Mouse (Mus musculus) hindbrain, embryonic 15.5 days (tissue): ENCODE results near the gene Vmn1r213. TPM values are rescaled to one million over a fixed set of nuclear protein-coding genes. Genes with fewer than 3 reads are reported as not detected.

Experiments
- ATAC-seq: fragments of 200-750 bp; cut with Nextera tagmentation; 2 replicates; pipeline ENCODE4 v1.8.0; 2017; ENCODE audit warnings: low read depth, moderate number of reproducible peaks, moderate TSS enrichment; ENCODE audit not compliant: low FRiP score
- H3K27ac ChIP-seq: fragments of 300-500 bp; sonication (generic); replicated peaks from 2 replicates; pipeline ENCODE4 v1.5.1; 2015; ENCODE audit warnings: mild to moderate bottlenecking, inconsistent platforms
- H3K27me3 ChIP-seq: fragments of 300-500 bp; sonication (generic); 2 replicates; pipeline ENCODE4 v1.6.1; 2015; ENCODE audit warnings: control low read depth, inconsistent platforms
- H3K36me3 ChIP-seq: fragments of 300-500 bp; sonication (generic); 2 replicates; pipeline ENCODE4 v1.6.1; 2015; ENCODE audit warnings: control low read depth, inconsistent platforms
- H3K4me1 ChIP-seq: fragments of 300-500 bp; sonication (generic); replicated peaks from 2 replicates; pipeline ENCODE4 v1.6.1; 2015; ENCODE audit warnings: control low read depth, inconsistent platforms
- H3K4me2 ChIP-seq: fragments of 300-500 bp; sonication (generic); 2 replicates; pipeline ENCODE4 v1.6.1; 2015; ENCODE audit warnings: moderate library complexity, mild to moderate bottlenecking, inconsistent platforms
- H3K4me3 ChIP-seq: fragments of 300-500 bp; sonication (generic); 2 replicates; pipeline ENCODE4 v1.5.1; 2015; ENCODE audit warnings: mild to moderate bottlenecking, inconsistent platforms
- H3K9ac ChIP-seq: fragments of 300-500 bp; sonication (generic); 2 replicates; pipeline ENCODE4 v1.6.1; 2015; ENCODE audit warnings: inconsistent platforms
- H3K9me3 ChIP-seq: fragments of 300-500 bp; sonication (generic); 2 replicates; pipeline ENCODE4 v1.6.1; 2016; ENCODE audit warnings: control low read depth, inconsistent platforms
- WGBS: fragments of 180-500 bp; shearing (Covaris S2); methylation state at CpG from one replicate; pipeline ENCODE4 v1.1.7; 2015; 5-methylcytosine and 5-hydroxymethylcytosine counted together
- polyA plus RNA-seq: library from polyadenylated mRNA; unstranded; fragments of >200 nt; fragmentation: Nextera tagmentation; extraction: Ambion mirVana; gene quantifications from 2 replicates; pipeline ENCODE4 v1.2.1, GENCODE M21; 2015

Vmn1r213 gene
- not detected in 2 replicates for polyA plus RNA-seq

DNA sequence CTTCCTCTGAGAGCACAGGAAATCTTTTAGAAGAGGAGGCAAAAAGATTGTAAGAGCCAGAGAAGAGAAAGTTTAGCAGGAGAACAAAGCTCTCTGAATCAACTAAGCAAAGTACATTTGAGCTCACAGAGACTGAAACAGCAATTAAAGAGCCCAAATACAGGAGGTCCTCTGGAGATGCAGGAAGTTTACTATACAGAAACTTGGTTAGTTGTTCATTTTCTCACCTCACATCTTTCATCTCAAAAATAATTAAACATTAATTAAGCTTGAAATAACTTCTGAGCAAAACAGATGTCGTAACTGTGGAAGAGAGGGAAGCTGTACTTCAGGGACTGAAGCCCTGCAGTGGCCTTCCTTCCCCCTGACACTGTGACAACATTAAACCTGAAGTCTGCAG, at the start of gene Vmn1r213:
TSS of gene Vmn1r213 (plus strand) at position 301 of the 400 bp plus-strand sequence.
- H3K36me3 ChIP-seq = no peaks in the 10 kb centered on the region
- H3K9ac ChIP-seq = no peak within 1 kb of the TSS
- H3K4me3 ChIP-seq = no peak within 1 kb of the TSS
- H3K9me3 ChIP-seq = no peaks in the 10 kb centered on the region
- H3K4me2 ChIP-seq = no peak within 1 kb of the TSS
- no peak for ATAC-seq
- WGBS = 86% methylated on average over 1 of the region's 1 CpGs
- H3K4me1 ChIP-seq = no peaks in the 10 kb centered on the region
- no peak within 1 kb of the TSS for H3K27ac ChIP-seq
- no peaks in the 10 kb centered on the region for H3K27me3 ChIP-seq

- H3K36me3 ChIP-seq = no peaks in the 10 kb centered on the region
- H3K27ac ChIP-seq = no peak overlapping the region
- WGBS = 90% methylated on average over 11 of the region's 11 CpGs
- H3K4me2 ChIP-seq = no peak overlapping the region
- no peaks in the 10 kb centered on the region for H3K27me3 ChIP-seq
- H3K9ac ChIP-seq = no peak overlapping the region
- no peak overlapping the region for H3K4me3 ChIP-seq
- ATAC-seq = no peak
- H3K4me1 ChIP-seq = no peaks in the 10 kb centered on the region
- no peaks in the 10 kb centered on the region for H3K9me3 ChIP-seq
Observed at GRCm38 (mm10) chr13:22990214-22990891, 17.1 kb upstream of the Vmn1r213 start.

DNA sequence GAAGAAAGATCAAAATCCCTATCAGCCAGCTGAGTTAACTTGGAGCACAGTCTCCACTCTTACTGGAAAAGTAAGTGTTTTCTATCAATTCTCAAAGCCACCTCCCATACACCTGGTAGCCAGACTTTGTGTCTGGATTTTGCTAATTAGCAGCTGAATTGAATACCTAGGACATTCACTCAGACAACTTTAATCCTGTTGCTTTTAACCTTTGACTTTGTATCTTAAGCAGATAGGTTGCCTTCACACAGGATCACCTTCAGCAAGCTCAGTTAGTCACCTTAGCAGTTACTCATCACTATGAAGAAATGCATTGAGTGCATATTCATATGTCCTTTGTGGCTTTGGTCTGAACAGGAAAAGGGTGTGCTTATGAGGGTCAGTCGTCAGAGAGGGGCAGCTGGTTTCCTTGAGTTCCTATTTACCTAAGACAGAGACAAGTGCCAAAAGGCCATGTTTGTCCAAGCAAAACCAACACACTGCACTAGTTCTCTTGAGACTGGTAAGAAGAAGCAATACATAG, 15.2 kb upstream of the Vmn1r213 start:
- H3K9me3 ChIP-seq = no peaks in the 10 kb centered on the region
- no peak overlapping the region for H3K27ac ChIP-seq
- no peak overlapping the region for H3K9ac ChIP-seq
- H3K4me3 ChIP-seq = no peak overlapping the region
- no peak for ATAC-seq
- no peaks in the 10 kb centered on the region for H3K36me3 ChIP-seq
- WGBS = 42% methylated on average over 1 of the region's 1 CpGs
- H3K4me1 ChIP-seq = no peaks in the 10 kb centered on the region
- no peaks in the 10 kb centered on the region for H3K27me3 ChIP-seq
- no peak overlapping the region for H3K4me2 ChIP-seq

- ATAC-seq = no peak
- 50% methylated on average over 2 of the region's 2 CpGs for WGBS
- Histone ChIP-seq H3K27ac (no peak overlapping the region), H3K4me3 (no peak overlapping the region), H3K4me2 (no peak overlapping the region), H3K9me3 (no peaks in the 10 kb centered on the region), H3K27me3 (no peaks in the 10 kb centered on the region), H3K4me1 (no peaks in the 10 kb centered on the region), H3K9ac (no peak overlapping the region), H3K36me3 (no peaks in the 10 kb centered on the region)
Observed at GRCm38 (mm10) chr13:22992721-22993120, 14.7 kb upstream of the Vmn1r213 start.

DNA sequence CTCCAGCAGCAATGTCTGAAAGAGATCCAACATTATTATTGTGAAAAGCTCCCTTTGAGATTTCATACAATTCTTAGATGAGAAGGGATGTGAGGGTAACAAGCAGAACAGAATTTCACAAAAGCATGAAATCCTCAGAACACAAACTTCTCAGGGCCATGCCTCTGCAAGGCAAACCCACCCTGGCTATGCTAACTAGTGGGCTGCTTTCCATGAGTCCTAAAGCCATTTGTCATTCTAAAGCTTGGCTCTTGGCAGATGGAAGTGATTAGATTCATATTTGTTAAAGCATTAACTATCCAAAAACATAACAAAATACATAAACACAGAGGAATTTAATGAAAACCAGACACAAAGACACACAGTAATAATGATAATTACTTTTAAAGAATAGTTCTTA, 10.7 kb downstream of the Vmn1r213 start:
- H3K9me3 ChIP-seq = no peaks in the 10 kb centered on the region
- no peak overlapping the region for H3K27ac ChIP-seq
- H3K4me2 ChIP-seq = no peak overlapping the region
- ATAC-seq = no peak
- no peak overlapping the region for H3K9ac ChIP-seq
- H3K4me3 ChIP-seq = no peak overlapping the region
- H3K4me1 ChIP-seq = no peaks in the 10 kb centered on the region
- no peaks in the 10 kb centered on the region for H3K27me3 ChIP-seq
- no peaks in the 10 kb centered on the region for H3K36me3 ChIP-seq

DNA sequence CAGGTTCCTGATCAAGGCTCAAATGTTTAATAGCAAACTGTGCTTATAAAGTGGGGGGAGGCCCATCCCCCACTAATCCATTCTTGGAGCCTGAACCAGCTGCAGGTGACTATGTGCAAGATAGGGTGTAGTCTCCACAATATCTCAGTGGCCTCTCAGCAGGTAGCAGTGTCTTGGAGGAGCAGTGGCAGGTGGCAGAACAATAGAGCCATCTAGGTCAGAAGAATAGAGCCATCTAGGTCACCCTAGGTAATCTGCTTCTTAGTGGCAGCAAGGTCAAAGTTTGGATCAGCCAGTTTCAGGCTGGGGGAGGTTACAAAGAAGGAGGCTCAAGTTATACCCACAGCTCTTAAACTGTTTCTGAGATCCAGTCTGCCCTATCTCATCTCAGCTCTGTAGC, 17.4 kb downstream of the Vmn1r213 start:
- no peak for ATAC-seq
- Histone ChIP-seq H3K27me3 (no peaks in the 10 kb centered on the region), H3K27ac (no peak overlapping the region), H3K36me3 (no peaks in the 10 kb centered on the region), H3K9ac (no peak overlapping the region), H3K4me2 (no peak overlapping the region), H3K4me3 (no peak overlapping the region), H3K4me1 (no peaks in the 10 kb centered on the region), H3K9me3 (no peaks in the 10 kb centered on the region)

DNA sequence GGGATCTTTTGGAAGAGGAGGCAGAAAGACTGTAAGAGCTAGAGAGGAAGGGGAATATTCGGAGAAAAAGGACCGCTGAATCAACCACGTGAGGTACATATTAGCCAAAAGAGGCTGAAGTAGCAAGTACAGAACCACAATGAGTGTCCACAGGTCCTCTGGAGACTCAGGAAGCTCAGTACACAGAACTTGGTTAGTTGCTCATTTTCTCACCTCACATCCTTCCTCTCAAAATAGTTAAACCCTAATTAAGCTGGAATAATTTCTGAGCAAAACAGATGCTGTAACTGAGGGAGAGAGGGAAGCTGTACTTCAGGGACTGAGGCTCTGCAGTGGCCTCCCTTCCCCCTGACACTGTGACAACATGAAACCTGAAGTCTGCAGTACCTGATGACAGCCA, 22.7 kb downstream of the Vmn1r213 start, which contains the start of gene Vmn1r214:
TSS of gene Vmn1r214 (plus strand) at position 301 of the 400 bp plus-strand sequence.
- ATAC-seq = no peak

GRCm38 (mm10) chr13:23057778-23058177, 50.3 kb downstream of the Vmn1r213 start:
- ATAC-seq = no peak
- H3K27me3 ChIP-seq = no peaks in the 10 kb centered on the region
- H3K4me2 ChIP-seq = no peak overlapping the region
- H3K4me3 ChIP-seq = no peak overlapping the region
- no peaks in the 10 kb centered on the region for H3K4me1 ChIP-seq
- H3K36me3 ChIP-seq = no peaks in the 10 kb centered on the region
- no peak overlapping the region for H3K9ac ChIP-seq
- WGBS = 69% methylated on average over 1 of the region's 1 CpGs
- no peak overlapping the region for H3K27ac ChIP-seq
- H3K9me3 ChIP-seq = no peaks in the 10 kb centered on the region

More for the DNA sequence above, 22.7 kb downstream of the Vmn1r213 start, which contains the start of gene Vmn1r214:
- Histone ChIP-seq H3K4me1 (no peaks in the 10 kb centered on the region), H3K36me3 (no peaks in the 10 kb centered on the region), H3K27ac (no peak within 1 kb of the TSS), H3K9ac (no peak within 1 kb of the TSS), H3K4me2 (no peak within 1 kb of the TSS), H3K9me3 (no peaks in the 10 kb centered on the region), H3K4me3 (no peak within 1 kb of the TSS), H3K27me3 (no peaks in the 10 kb centered on the region)
- WGBS = 92% methylated on average over 3 of the region's 3 CpGs

Other genes with a start within 250 kb of the Vmn1r213 start
- not detected in 2 replicates for gene Vmn1r208, start 230.3 kb upstream of the Vmn1r213 start, polyA plus RNA-seq
- not detected in 2 replicates for gene Vmn1r209, start 198.0 kb upstream of the Vmn1r213 start, polyA plus RNA-seq
- not detected in 2 replicates for gene Vmn1r210, start 176.3 kb upstream of the Vmn1r213 start, polyA plus RNA-seq
- not detected in 2 replicates for gene Vmn1r211, start 150.1 kb upstream of the Vmn1r213 start, polyA plus RNA-seq
- not detected in 2 replicates for gene Vmn1r212, start 123.5 kb upstream of the Vmn1r213 start, polyA plus RNA-seq
- gene Vmn1r214, start 22.8 kb downstream of the Vmn1r213 start, polyA plus RNA-seq = not detected in 2 replicates
- not detected in 2 replicates for gene Vmn1r215, start 60.4 kb downstream of the Vmn1r213 start, polyA plus RNA-seq
- gene Vmn1r217, start 110.6 kb downstream of the Vmn1r213 start, polyA plus RNA-seq = not detected in 2 replicates
- not detected in 2 replicates for gene Vmn1r218, start 125.5 kb downstream of the Vmn1r213 start, polyA plus RNA-seq
- not detected in 2 replicates for gene Vmn1r219, start 151.7 kb downstream of the Vmn1r213 start, polyA plus RNA-seq
- gene Vmn1r220, start 180.3 kb downstream of the Vmn1r213 start, polyA plus RNA-seq = not detected in 2 replicates
- not detected in 2 replicates for gene Vmn1r221, start 206.5 kb downstream of the Vmn1r213 start, polyA plus RNA-seq
- not detected in 2 replicates for gene Vmn1r222, start 228.3 kb downstream of the Vmn1r213 start, polyA plus RNA-seq
- gene Vmn1r223, start 239.5 kb downstream of the Vmn1r213 start, polyA plus RNA-seq = not detected in 2 replicates